Mouse (Mus musculus): ENCODE measurements around the gene Ncln.

Ncln gene

DNA sequence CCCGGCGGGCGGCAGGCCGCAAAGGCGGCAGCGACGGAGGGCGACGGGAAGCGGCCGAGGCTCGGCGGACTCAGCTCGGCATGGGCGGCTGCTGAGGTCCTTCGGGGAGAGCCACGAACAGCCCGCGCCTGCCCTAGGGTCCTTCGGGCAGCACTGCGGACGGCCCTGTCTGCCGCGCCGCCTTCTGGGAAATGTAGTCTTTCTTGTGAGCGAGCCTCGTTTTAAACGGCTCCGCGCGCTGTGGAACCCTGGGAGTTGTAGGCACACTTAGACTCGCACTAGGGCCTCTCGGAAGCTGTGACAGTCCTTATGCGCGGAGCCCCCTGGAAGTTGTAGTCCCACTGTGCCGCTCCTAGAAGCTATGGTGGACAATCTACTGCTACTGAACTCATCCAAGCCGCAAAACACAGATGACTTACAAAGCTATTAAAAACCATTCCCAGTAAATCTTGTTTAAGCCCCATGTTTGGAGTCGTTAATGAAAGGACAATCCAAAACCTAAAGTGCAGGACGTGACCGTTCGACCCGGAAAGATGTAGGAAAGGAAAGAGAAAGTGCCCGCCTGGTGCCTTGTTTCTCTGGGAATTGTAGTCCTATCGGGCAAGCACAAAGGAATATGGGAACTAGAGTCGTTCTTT, at the start of gene Ncln:
Gene Ncln, minus strand, starts transcription at position 129 of the 638 bp plus-strand sequence.
- DNase-seq, result peak; percentile 99

DNA sequence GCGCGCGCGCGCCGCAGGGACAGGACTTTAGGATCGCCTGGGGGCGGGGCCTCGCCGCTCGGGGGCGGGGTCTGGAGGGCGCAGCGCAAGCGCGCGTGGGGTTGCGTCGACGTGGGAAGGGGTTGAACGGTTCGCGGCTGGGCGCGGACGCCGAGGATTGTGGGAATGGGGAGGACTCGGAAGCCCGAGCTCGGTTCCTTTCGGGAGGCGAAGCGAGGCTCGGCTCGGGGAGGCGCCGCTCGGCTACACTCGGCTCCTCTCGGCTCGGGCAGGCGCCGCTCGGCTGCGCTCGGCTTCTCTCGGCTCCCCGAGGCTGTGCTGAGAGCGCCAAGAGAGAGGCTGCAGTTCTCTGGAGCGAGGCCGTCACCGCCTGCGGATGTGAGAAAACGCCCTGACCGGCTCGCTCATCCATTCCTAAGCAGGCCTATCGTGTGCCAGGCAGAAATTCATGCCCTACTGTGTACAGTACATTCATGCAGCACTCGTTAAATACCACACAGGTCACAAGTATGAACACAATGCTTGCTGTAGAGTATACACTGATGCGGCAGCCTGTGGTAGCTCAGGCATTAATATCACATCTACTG, 49.1 kb upstream of the Ncln start, which contains the start of gene Gna11:
Gene Gna11, minus strand, starts transcription at position 30 of the 587 bp plus-strand sequence.
- DNase-seq, result peak; percentile 100

DNA sequence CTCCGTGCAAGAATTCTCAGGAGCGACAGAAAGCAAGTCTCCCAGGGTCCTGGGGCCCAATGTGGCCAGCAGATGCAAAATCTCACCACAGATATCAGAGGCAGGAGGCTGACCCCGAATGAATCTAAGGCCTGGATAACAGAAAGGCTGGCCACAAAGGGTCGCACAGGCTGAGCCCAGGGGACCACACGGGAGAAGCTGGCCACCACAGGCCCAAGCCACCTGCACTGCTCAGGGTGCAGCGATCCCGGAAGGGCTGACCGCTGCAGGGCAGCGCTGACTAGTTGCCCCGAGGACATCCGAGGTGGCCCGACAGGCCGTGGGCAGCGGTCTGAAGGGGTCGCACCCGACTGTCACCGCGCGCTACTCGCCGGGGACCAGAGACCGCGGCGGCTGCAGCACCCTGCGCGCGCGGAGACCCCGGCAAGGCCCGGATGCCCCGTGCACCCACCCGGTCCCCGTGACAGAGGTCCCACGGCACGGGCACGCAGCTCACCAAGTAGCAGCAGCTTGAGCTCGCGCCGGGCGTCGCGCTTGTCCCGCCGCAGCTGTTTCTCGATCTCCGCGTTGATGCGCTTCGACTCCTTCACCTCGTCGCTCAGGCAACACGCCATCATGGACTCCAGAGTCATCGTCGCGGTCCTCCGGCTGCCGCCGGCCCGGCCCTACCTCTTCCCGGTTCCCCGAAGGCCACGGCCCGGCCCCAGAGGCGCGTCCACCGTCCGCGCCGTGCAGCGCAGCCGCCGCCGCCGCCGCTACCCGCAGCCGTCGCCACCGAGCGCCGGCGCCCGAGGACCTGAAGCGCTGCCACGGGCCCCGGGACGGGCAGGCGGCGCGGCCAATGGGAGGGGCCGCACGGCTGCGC, 48.3 kb upstream of the Ncln start:
- DNase-seq, result no peak

DNA sequence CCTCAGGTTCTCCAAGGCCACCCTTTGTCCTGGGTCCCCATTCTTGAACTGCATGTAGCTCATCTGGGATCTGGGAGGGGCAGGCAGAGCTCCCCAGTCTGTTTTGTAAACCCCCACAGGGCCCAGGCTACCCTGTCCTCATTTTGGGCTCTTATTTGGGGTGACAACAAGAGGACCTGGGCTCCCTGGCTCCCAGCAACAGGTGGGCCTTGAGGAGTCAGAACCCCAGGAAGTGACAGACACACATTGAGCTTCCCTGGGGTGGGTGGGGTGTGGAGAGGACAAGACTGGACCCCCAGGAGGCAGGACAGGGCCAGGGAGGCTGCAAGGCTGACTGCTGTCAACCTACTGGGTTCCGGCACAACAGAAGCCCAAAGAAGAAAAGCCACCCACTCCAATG, 47.4 kb upstream of the Ncln start:
- no peak for DNase-seq

DNA sequence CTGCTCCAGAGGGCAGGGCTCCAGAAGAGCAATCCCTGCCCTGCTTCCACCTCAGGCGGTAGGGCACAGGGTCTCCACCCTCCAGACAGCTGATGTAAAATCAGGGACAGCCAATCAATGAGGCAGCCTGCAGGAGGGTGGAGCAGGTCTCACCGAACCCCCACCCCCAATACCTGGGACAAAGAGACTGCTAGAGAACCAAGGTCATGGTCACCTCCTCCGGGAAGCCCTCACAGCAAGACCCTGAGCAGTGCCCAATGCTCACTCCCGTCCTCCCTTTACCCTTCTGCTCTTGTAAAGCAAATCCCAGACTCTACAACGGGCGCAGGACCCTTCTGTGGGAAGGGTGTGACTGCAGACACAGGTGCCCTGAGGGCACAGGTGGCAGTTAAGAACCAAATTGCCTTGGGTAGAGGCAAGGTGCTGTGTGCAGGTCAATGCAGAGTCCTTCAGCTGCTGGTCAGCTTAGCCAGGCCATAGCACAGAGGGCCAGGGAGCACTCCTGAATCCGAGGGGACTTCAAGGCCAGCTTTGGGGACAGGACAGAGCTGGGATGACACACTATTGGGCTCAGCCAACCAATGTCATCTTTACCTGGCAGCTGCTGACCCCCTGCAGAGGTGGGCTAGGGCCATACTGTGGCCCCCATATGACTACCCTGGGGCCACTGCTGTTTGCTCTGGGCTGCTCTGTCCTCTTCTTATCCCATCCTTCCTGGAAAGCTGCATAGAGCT, 46.7 kb upstream of the Ncln start:
- no peak for DNase-seq

DNA sequence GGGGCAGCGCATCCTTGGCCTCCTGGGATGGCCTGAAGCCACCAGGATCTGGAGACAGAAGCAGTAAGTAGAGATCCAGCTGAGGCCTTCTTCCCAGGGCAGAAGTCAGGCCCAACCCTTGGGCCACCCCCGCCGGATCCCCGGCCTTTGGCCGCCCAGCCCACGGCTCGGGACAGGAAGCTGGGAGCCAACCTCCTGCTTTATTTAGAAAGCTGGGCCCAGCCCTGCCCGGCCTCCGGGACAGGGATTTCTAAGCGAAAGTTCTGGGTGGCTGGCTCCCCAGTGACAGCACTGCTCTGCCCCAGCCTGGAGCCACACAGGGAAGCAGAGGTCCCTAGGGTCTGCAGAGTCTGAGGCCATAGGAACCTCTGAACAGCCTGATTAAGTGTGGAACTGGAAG, 45.6 kb upstream of the Ncln start:
- DNase-seq, result peak; percentile 83

DNA sequence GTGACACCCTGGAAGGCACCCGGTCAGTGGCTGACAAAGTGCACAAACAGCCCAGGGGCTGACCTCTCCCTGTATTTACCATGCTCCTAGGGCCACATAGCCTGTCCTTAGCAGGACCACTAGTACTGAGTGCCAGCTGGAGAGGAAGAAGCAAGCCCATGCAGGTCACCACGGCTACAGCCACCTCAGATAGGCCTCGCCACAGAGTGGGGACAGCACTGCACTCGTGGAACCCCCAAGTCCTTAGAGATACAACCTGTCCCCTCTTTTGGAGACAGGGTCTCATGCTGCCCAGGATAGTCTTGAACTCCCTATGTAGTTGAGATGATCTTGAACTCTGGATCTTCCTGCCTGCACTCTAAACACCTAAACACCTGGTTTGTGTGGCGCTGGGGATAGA, 45.2 kb upstream of the Ncln start:
- DNase-seq, result no peak

DNA sequence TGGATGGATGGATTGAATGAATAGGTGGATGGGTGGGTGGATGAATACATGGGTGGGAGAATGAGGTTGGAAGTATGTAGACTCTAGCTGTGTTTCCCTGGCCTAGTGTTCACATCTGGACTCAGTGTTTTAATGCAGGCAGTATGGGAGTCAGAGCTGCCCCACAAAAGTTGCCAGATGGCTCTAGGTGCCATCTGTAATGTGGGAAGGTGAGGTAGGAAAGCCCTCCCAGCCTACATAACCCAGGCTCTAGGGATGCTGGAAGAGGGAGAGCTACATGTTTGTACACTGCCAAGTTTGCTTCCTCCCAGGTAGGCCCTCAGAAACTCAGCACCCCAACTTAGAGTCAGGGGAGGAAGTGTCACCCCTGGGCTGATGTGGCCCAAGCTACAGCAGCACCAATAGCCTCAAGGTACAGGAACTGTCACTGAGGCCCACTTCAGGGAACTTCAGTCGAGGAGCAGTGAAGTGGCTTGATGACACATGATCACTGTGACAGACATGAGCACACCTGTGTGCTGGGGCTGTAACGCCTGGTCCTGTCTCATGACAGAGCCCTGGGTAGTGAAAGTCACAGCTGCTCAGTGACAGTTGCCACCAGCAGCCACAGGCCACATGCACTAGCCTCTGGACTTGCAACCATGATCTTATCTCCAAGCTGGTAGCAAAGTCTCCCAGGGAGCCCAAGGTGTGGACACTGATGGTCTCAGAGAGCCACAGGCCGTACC, 42.3 kb upstream of the Ncln start:
- DNase-seq, result no peak

DNA sequence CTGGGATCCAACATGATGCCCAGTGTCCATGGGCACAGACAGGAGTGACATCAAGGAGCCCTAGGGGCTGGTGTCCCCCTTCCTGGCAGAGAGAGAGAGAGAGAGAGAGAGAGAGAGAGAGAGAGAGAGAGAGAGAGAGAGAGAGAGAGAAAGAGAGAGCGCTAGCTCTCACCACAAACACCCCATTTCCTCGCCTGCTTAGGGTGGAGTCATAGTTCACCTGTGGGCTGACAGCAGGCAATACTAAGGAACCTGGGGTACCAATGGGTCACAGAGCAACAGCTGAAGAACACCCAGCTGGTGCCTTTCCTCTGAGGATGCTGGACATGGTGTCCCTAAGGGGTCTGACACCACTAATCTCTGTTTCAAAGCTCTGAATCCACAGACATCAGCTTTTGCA, 41.2 kb upstream of the Ncln start:
- no peak for DNase-seq

DNA sequence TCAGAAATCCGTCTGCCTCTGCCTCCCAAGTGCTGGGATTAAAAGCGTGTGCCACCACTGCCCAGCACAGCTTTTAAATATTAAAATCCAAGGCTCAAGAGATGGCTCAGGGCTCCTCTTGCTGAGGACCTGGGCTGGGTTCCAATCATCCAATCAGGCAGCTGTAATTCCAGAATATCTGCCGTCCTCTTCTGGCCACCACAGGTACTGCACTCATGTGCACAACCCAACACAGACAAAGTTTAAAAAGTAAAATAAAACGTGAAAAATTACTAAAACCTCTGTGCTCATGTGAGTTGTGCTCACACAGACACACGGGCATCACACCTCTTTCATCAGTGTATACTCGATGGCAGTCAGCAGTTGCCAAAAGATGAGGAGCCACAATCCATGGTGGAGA, 40.5 kb upstream of the Ncln start:
- DNase-seq, result no peak

DNA sequence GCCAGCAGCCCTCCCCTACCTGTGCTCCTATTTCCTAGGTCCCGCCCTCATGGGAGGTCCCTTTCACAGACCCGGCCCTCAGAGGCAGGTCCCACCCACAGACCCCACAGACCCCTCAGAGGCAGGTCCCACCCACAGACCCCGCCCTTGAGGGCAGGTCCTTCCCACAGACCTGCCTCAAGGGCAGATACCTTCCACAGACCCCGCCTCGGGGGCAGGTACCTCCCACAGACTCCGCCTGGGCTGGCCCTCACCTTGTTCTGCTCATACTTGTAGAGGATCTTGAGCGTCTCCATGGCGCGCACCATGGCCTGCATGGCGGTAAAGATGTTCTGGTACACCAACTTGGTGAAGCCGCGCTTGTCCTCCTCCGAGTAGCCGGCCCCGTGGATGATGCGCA, 38.6 kb upstream of the Ncln start:
- DNase-seq, result no peak

DNA sequence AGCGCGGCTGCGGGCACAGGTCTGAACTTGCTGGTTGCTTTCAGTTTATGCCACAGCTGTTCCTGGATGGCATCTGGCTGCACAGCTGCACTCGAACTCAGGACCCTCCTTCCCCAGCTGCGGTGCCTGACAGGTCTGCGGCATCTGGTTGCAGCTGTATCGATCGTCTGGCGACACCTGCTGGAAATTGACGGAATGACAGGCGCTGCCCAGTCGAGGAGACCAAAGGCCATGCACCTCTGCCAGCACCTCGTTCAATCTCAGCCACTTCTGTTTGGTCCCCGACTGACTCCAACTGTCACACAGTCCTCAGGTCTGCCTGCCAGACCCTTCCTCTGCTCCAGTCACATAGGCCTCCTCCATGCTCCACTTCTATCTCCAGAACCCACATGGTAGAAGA, 30.6 kb upstream of the Ncln start:
- DNase-seq, result peak; percentile 86

DNA sequence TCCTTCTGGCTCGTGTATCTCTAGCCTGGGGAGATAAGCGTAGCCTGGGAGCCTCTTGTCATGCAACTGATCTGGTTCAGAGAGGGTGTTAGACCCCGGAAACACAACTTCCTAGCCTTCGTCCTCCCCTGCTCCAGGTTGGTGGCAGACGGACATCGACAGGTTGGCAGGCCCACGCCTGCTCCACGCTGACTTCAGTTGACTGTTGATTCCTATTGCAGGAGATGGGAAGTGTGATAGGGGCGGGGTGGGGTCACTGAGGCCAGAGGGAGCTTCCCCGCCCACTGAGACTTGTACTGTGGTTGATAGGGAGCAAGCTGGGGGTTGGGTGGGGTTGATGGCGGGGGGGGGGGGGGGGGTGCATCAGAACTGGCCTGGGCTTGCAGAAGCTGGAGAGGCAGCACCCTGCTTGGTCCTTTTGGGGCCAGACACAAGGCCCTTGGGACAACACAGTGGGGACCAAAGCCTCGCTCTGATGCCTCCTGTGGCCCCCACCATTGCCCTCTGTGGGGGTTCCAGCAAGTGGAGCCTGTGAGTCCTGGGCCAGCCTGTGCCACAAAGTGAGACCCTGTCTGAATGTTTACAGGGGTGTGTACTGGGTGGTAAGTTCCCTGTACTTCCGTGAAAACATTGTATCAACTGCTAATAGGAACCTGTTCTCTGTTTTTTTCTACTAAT, 29.0 kb upstream of the Ncln start:
- no peak for DNase-seq

DNA sequence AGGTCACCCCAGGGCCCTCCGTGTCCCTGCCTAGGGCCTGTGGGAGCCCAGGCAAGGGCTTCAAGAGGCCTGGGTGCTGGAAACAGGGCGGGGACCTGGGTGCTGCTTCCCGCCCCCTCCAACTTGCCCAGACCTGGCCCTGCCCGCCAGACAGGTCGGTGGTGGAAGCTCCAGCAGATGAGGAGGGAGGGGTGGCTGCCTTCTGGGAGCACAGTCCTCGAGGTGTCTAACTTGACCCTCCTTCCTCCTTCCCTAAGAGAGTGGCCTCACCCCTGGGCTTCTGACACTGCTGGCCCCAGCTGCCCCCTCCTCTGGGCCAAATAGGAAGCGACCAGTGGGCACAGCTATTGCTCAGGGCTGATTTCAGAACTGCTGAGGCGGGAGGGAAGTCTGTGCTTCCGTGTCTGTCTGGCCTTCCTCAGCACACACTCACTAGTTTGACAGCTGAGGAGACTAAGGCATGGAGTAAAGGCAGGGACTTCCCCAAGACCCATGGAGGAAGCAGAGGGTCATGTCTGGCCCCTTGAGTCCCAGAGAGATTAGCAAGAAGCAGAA, 27.9 kb upstream of the Ncln start, which contains the start of gene Gna15:
Gene Gna15, minus strand, starts transcription at position 175 of the 555 bp plus-strand sequence.
- DNase-seq, result no peak

DNA sequence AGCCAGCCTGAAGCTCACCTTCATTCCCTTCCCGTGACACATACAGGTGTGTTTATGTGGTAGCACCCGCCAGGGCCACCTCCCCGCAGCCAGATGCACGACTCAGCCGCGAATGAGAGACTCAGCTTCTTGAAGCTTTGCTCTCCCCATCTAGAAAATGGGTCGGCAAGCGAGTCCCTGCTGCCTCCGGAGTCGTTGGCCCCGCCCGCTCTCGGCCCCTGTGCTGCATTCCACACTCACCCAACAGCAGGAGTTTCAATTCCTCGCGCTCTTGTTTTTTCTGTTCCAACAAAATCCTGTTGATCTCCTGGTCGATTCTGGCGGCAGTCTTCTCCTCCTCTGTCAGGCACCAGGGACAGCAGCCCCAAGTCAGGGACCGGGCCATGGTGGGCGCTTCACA, 27.4 kb upstream of the Ncln start:
- no peak for DNase-seq

DNA sequence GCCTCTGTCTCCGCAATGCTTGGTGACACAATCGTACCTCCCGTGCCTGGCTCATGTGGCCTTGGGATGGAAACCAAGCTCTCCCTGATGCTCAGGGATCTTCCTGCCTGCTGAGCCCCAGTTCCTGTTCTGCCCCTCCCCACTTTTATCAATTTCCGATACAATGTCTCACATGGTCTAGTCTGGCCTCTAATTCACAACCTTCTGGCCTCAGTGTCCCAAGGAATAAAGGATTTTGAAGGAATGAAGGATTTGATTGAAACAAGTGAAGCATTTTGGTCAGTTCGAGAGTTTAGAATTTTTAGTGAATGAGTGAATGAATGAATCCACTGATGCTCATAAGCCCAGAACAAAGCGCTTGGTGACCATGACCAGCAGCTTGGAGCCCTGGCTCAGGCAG, 26.9 kb upstream of the Ncln start:
- no peak for DNase-seq

DNA sequence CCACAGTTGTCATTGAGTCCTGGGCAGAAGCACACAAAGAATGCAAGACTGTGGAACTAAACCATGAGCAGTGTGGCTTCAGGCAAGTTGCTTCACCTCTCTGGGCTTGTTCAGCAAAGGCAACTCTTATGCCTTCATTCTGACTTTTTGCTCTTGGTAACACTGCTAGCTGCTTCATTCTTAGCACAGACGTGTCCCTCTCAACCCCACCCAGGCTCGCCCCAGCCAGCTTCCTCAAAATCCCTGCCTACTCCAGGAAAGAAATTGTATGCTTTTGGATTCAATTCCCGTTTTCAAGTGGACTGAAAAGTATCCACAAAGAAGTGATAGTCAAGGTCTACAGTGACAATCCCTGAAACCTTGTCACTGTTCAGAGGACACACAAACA, 23.8 kb upstream of the Ncln start:
- no peak for DNase-seq

DNA sequence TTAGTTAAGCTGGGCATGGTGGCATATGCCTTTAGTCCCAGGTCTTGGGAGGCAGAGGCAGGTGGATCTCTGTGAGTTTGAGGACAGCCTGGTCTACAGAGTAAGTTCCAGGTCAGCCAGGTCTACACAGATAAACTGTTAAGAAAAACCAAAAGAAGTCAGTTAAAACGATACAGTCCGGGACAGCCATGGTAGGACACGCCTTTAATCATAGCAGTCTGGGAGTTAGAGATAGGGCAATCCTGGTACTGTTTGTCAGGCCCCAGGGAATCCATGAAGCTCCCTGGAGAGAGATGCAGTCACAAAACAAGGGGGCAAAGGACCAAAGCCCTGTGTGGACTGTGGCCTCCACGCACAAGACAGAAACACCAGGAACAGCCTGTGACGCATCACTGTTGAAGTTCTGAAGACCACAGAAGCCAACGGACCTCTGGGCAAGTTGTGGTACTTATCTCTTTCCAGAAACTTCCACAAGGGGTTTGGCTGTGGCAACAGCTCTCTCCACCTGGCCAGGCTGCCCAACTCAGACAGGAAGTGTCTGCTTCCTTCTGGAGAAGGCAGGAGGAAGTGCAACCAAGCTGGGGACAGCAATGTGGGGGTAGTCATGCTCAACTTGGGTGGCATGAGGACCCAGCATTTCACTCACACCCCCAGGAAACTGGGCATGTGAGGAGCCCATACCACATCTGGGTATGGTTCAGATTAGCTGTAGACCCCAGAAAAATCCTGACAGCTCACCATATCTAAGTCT, 23.2 kb upstream of the Ncln start:
- DNase-seq, result no peak

DNA sequence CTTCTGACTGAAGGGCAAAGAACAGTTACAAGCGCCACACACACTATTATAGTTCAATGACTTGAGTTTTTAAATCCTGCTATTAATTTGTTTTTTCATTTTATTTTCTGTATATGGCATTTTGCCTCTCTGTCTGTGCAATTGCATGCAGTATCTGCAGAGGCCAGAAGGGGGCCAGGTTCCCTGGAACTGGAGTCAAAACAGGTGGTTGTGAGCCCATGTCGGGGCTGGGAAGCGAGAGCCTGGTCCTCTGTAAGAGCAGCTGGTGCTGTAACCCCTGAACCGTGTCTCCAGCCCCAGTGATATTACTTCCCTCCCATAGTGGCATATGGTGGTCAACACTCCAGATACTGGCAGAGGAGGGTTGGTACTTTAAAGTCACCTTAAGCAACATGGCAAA, 22.4 kb upstream of the Ncln start:
- DNase-seq, result peak; percentile 79

DNA sequence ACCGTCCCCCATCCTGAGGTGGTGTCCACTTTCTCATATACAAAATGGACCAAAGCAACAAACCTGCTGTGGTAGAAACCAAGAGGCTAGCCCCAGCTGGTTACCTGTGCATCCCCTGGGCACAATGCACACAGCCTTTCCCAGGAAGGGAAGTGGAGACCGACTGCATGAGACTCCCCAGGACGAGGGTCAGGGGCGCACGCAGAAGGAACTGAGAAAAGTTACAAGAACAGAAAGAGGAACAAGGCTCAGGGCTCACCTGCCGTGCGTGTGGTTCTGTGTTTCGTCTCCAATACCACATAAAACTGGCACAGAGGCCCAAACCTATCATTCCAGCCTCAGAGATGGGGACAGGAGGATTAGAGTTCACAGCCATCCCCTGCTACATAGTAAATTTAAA, 21.0 kb upstream of the Ncln start:
- DNase-seq, result no peak

DNA sequence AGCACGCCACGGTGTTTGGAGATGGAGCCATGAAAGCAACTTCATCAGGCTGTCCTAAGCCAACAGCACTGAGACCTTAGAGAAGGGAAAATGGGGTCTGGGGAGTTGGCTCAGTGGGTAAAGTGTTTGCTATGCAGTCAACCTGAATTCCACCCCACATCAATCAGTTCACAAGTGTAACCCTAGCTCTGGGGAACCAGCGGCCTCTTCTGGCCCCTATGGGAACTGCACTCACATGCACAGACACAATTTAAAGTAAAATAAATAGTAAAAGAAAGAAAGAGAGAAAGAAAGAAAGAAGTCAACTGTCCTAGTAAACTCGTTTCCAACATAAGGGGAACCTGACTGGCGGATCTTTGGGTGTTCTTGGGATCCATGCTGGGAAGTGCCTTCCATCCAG, 17.6 kb upstream of the Ncln start:
- no peak for DNase-seq

Measured in kidney, postnatal 14 days (tissue).